Mouse (Mus musculus) layer of hippocampus, postnatal 25 days (tissue): ENCODE measurements around the gene Cox7a2. TPM values are rescaled to one million over a fixed set of nuclear protein-coding genes. Genes with fewer than 3 reads are reported as not detected.
A peak's percentile ranks its signal among the peaks of the same experiment; 100 is the strongest.

Source experiments
- DNase-seq, 2 experiments: peaks; one replicate each; pipeline ENCODE4 v3.0.0; 2022; ENCODE audit warnings: mixed read lengths in 2 of 2, low spot score in 1 of 2; ENCODE audit errors: extremely low spot score in 1 of 2
- total RNA-seq, 2 experiments: library from RNA; stranded (reverse); gene quantifications; 2 replicates each; pipeline ENCODE4 v1.2.3; 2021

The Cox7a2 gene
- total RNA-seq, 2 experiments from 2014 or later = 347 to 372 TPM

DNA sequence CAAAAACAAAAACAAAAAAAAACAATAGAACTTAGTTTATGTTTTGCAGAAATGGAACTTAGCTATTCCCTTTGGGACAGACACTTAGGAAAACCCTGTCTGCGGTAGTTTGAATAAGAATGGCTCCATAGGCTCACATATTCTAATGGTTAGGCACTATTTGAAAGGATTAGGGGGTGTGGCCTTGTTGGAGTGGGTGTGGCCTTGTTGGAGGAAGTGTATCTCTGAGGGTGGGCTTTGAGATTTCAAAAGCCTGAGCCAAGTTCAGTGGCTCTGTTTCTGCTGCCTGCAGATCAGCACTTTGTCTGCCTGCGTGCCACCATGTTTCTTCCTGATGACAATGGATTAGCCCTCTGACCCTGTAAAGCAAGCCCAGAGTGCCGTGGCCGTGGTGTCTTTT lies 14.6 kb downstream of the Cox7a2 start:
- DNase-seq = no peak

GRCm38 (mm10) chr9:79735608-79736007 lies 24.1 kb downstream of the Cox7a2 start:
- DNase-seq = no peak

GRCm38 (mm10) chr9:79730301-79730700 lies 29.4 kb downstream of the Cox7a2 start:
- no peak for DNase-seq

GRCm38 (mm10) chr9:79723090-79723489 lies 36.6 kb downstream of the Cox7a2 start:
- no peak for DNase-seq

DNA sequence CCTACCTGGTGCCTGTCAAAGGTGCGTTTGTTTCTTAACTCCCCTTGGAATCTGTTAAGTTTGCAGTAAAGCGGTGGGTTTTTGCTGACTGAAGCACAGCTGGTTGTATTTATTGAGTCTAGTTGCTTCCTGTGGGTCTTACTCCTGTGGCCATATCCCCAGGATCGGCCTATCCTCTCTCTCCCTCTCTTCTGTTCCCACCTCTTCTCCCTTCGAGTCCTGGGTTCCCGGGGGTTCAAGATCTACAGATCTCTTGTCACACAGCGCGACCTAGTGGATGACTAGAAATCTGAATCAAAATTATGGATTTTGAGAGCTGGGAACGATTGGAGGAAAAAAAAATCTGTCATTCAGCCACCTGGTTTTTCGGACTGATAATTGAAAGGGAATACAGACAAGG lies 38.6 kb downstream of the Cox7a2 start:
- peak; percentile 46 to 73 for DNase-seq

GRCm38 (mm10) chr9:79720143-79720542 lies 39.5 kb downstream of the Cox7a2 start:
- no peak for DNase-seq

DNA sequence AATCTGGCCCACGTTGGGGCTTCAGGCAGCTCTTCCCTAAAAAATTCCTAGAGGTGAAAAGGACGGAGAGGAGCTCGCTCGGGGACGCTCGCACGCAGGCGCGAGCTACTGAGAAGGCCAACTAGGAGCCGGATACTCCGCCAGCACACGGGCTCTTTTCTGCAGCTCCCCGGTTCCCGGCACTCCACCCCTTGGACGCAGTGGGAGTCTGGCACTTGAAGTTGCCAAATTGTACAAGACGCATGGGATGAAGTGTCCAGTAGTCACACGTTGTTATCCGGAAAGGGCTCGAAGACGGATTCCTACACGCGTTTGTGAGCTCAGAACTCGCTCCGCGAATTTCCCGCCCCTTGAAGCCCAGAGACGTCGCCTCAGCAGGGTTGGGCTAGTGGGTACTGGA lies 40.2 kb downstream of the Cox7a2 start:
- DNase-seq = no peak

DNA sequence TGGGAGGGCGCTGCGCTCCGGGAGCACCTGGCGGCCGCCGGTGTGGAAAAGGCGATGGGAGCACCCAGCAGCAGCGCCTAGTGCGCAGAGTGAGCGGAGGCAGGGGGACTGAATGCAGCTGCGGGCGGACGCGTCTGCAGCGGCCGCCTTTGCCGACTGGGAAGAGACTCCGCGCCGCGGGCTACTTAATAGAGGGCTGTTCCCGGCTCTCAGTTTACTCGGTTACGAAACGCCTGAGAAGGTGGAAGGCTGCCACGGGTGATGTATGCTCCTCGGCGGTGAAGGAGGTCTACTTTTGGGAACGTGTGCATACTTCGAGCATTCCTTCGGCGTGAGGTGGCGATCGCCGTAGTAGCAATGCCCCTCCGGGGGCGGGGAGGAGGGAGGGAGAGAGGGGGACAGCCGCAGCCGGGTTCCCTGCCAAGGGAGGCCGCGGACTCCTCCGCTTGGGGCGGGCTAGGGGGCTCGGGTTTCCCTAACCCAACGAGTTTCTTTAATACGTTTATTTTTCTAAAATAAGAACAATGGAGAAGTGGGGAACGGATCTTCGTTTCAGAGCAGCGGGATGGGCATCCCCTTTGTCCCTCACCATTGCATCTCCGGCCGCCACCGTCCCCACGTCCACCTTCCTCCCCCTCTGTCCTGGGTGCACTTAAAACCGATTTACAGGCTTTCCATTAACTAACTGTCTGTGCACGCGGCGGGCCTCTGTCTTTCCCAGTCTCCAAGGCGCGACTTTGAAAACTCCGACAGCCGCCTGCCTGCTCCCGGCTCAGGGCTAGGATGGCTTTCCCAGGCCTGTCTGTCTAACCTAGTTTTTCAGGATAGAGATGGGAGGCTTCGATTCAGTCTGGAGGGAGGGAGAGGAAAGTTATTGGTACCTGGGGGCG lies 41.0 kb downstream of the Cox7a2 start, which contains the start of gene Col12a1:
Col12a1 (minus strand) TSS at position 351 of the 890 bp plus-strand sequence.
- DNase-seq = peak in 1 of 2 experiments; percentile 24

- no peak for DNase-seq
Measured at GRCm38 (mm10) chr9:79717836-79718475, 41.7 kb downstream of the Cox7a2 start.

GRCm38 (mm10) chr9:79716909-79717835 lies 42.5 kb downstream of the Cox7a2 start:
- DNase-seq = peak; percentile 43 to 89

- DNase-seq = no peak
Measured at GRCm38 (mm10) chr9:79716496-79716895, 43.2 kb downstream of the Cox7a2 start.

DNA sequence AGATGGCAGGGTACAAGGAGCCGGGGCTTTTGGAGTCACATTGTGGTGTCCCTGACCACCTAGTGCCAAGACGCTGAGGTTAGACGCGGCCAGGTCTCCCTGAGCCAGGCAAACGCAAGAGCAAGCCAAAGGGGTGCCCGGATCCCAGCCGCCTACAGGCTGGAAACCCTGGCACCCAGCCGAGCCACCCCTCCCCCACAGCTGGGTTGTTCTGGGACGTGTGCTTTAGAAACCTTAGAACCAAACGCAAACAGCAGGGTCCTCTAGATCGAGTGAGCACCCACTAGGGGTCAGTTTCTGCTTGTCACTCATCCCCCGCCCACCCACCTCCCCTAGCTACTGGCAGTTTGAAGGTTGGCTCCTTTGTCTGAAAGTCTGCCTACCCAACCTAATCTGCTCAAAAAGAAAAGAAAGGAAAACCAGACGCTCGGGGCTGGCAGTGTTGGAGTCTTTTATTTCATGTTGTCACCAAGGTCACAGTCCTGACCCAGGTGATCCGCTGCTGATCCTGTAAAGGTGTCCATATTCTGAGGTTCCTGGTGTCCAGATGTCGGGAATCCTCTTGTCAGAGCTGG lies 45.1 kb downstream of the Cox7a2 start:
- peak; percentile 23 to 65 for DNase-seq

Other genes with a start within 250 kb of the Cox7a2 start
- gene Col12a1, start 41.0 kb downstream of the Cox7a2 start, total RNA-seq = 1 to 10 TPM; 5.5 to 6.9 TPM
- gene Tmem30a, start 33.6 kb upstream of the Cox7a2 start, total RNA-seq = 100 to 1,000 TPM; 219 to 240 TPM